Mouse (Mus musculus): ENCODE data around the gene Cacnb1. TPM values are rescaled to one million over a fixed set of nuclear protein-coding genes. Genes with fewer than 3 reads are reported as not detected.

Gene Cacnb1
- 1.6 to 3.5 TPM (median 3.3 TPM) in 3 replicates for total RNA-seq (2017)

DNA sequence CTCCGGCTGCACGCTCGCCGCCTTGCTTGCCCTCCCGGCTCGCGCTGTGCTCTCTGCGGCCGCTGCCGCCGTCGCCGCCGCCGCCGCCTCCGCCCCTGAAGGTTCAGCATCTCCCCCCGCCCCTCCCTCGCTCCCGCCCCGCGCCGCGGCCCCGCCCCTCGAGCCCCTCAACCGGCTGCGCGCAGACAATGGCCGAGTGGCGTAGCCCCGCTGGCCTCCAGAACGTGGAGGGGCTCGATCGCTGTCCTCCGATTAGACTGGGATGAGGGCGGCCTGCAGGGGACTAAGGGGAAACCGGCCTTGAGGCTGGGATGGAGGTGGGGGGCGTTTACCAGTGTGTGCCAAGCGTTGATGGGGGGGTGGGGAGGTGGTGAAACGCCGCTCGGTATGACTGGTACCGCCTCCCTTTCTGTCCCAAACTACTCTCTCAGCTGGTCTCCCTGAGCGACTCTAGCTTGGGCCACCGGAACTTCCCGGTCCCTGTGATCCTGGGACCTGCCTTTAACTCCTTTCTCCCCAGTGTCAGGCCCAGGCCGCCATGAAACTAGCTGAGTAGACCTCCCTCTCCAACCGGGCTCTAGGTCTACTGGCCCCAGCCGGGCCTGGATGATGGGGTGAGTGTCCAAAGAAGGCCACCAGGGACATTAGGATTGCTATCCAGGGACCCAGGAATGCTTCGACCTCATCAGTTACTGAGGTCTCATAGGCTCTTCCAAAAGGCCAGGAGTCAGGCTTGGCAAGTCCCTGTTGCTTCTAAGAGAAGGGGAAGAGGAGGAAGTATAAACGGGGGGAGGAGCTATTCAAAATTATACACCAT is at the start of gene Cacnb1:
Cacnb1 (minus strand) TSS at position 480 of the 817 bp plus-strand sequence.
- 0 out of 2 replicates have a peak, but pooled peaks have one; percentile 19 for ATAC-seq (replicated peaks; ENCODE audit: insufficient number of reproducible peaks, low FRiP score, low TSS enrichment, poor library complexity, severe bottlenecking)

DNA sequence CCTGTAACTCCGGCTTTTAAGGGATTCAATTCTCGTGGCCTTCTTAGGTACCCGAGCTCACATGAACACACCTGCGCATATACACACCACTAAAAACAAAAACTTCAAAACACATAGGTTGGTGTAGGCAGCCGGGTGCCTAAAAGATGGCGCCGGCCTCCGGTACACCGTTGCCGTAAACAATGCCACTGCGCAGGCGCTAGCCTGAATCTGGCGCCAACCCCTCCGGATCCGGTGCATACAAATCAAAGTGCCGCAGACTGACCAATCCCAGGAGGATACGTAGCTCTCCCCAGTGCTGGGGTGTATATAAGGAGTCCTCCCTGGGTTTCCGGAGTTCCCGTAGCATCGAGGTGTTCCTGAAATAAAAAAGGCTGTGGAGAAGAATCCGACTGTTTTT is 44.4 kb upstream of the Cacnb1 start:
- no peak for ATAC-seq (replicated peaks; ENCODE audit: insufficient number of reproducible peaks, low FRiP score, low TSS enrichment, poor library complexity, severe bottlenecking)

DNA sequence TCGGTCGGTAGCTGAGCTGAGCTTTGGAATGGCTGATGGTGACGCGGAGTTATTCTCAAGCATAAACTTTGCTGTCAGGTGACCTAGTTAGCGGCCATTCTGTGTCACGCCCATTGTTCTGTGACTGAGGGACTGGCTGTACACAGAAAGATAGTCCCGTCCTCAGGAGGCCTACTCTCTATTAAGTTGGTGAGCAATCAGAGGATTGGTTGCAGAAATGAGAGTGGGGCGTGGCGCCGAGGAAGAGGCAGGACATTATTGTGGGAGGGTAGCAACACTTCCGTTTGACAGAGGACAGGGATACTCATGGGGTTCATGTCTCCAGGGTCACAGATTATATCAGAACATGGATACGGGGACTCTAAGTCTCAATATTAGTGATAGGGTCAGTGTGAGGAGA is 43.4 kb upstream of the Cacnb1 start:
- no peak for ATAC-seq (replicated peaks; ENCODE audit: insufficient number of reproducible peaks, low FRiP score, low TSS enrichment, poor library complexity, severe bottlenecking)

DNA sequence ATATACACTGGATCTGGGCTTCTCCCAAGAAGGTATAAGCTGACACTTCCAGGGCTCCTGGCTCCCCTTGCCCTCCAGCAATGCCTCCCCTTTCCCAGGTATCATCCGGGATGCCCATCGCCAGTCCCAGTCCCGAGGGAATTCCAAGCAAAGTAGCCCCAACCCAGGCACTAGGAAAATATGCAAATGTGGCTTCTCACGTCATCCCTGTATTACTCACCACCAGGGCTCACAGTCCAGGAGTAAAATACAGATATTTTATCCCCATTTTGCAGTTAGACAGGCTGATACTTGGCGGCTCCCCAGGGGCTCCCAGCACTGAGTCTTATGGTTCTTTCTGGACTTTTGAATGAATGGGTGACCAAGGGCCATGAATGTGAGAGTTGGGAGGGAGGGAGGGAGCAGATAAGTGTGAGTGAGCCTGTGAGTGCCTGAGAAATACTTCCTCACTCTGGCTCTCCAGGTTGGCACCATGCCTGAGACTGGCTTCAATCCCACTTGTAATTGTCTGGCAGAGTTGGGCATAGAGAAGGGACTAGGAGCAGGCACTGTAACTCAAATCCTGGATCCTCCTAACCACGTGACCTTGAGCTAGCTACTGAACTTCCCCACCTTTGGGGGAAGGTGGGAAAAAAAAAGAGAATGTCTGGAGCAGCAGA is 39.2 kb upstream of the Cacnb1 start:
- ATAC-seq (replicated peaks; ENCODE audit: insufficient number of reproducible peaks, low FRiP score, low TSS enrichment, poor library complexity, severe bottlenecking): no peak

DNA sequence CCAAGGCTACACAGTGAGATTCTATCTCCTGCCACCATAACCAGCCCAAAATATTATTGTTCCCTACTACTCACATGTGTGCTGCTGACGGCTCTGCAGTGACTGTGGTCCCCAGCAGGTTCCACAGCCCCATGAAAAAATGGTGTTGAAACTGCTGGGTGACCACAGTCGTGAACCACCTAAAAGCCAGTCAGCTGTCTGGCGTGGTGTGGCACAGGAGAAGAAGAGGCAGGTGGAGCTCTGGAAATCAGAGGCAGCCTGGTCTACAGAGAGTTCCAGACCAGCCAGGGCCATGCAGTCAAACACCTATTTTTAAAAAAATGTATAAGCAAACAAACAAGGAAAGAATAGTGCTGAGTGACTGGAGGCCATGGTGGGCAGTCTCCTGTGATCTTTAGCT is 38.6 kb upstream of the Cacnb1 start:
- ATAC-seq (replicated peaks; ENCODE audit: insufficient number of reproducible peaks, low FRiP score, low TSS enrichment, poor library complexity, severe bottlenecking): no peak

DNA sequence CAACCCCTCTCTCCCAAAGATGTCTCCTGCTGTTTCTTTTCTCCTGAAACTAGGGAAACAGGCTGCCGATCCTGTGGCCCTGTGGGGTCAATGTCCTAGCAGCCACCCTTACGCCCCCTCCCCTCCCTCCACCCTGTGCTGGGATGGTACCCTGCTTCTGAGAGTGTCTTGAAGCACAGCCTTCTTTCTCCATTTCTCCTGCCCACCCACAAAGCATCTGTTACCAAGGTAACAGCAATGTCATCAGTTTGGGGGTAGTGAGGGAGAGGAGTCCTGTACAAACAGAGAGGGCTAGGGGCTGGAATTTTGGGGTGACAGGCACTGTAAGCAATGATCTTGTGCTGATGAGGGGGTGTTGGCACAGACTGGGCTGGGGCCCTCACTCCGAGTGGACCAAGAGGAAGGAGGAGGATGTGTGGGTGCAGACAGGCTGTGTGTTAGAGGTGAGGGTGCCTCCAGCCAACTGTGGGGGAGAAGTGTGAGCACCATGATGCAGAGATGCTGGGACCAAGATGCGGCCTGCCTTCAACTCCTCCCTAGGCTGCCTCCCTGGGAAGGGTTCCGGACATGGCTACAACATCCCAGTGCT is 37.4 kb upstream of the Cacnb1 start:
- no peak for ATAC-seq (replicated peaks; ENCODE audit: insufficient number of reproducible peaks, low FRiP score, low TSS enrichment, poor library complexity, severe bottlenecking)

DNA sequence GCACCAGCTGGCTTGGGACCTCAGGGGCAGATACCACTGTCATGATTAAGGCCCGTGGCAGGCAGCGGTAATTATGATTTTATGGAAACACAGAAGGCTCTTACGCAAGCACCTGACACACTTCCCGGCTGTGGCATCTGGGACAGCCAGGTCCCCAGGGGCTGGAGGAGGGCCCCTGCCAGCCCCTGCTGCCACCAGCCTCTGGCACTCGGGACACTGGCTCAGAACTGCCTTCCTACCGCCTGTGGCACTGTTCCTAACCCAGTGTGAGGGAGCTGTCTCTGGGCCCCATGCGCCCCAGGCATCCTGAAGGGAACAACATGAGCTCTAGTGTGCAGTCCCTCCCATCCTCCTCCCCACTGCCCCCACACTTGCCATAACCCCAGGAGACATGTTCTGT is 36.8 kb upstream of the Cacnb1 start:
- no peak for ATAC-seq (replicated peaks; ENCODE audit: insufficient number of reproducible peaks, low FRiP score, low TSS enrichment, poor library complexity, severe bottlenecking)

DNA sequence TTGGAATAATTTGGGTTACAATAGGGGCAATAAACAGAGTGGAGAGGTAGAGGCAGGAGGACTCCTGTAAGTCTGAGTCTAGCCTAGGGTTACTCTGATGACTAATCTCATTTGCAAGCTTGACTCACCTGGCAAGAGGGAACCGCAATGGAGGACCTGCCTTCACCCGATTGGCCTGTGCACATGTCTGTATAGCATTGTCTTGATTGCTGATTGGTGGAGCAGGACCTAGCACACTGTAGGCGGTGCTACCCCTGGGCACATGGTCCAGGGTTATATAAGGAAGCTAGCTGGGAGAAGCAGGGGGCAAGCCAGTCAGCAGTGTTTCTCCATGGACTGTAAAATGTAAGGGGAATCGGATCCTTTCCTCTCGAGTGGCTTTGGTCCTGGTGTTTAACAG is 35.2 kb upstream of the Cacnb1 start:
- no peak for ATAC-seq (replicated peaks; ENCODE audit: insufficient number of reproducible peaks, low FRiP score, low TSS enrichment, poor library complexity, severe bottlenecking)

DNA sequence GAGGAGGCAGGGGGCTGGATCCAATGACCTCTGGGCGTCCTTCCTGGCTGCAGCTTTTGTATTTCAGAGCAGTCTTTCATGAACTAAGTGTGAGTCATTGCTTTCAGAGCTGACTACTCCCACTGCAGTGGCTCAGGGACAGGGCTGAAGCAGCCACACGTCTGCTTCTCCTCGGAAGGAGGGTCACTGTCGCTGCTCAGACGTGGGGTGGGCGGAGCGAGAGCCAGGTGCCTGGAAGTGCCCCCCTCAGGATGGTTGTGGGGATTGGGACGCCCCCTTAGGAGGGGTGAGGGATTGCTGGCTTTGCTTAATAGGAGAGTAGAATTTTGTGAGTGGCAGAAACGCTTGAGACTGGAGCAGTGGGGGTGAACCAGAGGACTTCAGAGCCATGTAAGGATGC is 34.6 kb upstream of the Cacnb1 start:
- no peak for ATAC-seq (replicated peaks; ENCODE audit: insufficient number of reproducible peaks, low FRiP score, low TSS enrichment, poor library complexity, severe bottlenecking)

DNA sequence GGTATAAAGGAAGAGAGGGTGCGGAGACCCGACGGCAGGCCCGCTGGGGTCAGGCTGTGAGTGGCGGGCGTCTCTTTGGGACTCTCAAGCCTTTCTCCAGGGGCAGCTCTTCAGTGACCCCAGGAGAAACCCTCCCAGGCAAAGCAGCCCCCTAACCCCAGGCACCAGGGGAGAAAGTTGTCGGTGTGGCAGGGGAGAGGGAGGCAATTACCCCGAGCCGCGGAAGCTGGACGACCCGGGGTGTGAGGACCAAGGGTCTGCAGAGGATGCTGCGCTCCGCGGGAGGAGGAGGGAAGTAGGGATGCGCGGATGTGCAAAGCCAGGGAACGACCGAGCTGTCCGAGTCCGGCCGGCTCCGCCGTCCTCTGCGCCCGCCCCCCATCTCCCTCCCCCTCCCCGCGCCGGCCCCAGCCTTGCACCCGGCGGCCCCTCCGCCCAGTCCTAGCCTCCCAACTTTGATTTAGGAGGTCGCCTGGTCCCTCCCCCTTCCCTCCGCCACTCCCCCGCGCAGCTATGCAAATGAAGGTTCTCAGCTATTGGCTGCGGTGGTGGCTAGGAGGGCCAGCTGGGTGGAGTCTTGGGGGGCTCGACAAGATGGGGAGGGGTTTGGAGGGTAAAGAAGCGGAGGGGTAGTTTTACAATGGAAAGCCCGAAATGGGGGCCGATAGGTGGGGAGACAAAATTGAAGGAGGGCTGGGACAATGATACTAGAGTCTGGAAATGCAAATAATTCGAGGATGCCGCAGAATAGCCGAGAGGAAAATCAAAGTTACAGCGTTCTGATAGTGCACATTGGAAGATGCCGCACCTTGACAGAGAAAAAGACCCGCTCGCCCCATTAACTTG is 30.4 kb upstream of the Cacnb1 start, which contains the start of gene Stac2:
Stac2 (minus strand) TSS at position 474 of the 846 bp plus-strand sequence.
- ATAC-seq (replicated peaks; ENCODE audit: insufficient number of reproducible peaks, low FRiP score, low TSS enrichment, poor library complexity, severe bottlenecking): no peak

DNA sequence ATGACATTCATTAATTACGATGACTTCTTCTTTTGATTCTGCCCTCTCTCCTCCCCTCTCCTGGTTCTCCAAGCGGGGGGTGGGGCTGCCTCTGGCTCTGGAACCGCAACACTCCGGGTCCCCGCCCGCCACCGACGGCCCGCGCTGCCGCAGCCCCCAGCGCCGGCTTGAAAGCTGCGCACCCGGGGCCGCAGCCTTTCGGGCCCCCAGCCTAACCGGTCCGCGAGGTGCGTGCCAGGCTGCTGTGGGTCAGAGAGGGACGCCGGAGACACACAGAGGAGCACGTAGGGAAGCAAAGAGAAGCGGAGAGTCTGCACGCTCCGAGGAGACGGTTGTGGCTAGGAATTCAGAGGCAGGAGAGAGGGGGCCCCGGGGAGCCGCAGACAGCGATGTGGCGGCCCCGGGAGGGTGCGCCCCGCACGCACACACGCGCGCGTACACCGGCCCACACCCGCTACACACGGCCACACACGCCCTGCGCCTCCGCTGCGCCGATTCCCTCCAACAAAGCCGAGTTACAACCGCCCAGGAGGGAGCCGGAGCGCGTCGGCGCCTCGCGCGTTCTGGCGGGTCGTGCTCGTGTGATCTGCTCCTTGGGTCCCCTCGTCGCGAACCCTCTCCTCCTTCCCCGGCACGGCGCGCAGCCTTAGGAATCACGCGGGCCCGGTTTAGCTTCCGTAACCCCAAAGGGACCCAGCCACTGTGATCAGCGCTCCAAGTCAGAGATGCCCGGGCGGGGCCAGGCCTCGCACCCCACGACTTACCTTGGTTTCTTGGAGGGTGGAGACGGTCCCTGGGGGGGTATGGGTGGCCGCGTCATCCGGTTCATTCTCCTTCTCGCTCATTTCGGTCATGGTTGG is 29.5 kb upstream of the Cacnb1 start:
- ATAC-seq (replicated peaks; ENCODE audit: insufficient number of reproducible peaks, low FRiP score, low TSS enrichment, poor library complexity, severe bottlenecking): 0 out of 2 replicates have a peak, but pooled peaks have one; percentile 5

DNA sequence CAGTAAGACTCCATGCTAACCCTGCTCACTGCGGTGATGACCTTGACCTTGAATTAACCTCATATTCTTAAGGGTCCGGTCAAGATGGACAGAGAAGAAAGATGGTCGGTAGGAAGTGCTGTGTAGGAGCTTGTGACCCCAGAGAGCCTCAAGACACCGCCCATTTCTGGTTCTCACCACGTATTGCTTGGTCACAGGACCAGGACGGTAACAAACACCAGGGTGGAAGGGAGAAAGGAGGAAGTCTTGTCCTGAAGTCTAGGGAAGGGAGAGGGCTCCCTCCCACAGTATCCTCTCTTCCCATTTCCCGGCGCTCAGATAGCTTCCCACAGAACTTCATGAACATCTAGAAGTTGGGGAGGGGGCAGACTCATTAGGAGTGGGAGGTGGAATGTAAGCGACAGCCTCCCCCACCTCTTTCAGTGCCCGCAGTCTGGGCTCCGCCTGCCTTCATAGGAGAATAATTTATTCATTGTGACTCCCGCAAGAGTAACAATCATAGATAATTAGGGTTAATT is 28.8 kb upstream of the Cacnb1 start:
- no peak for ATAC-seq (replicated peaks; ENCODE audit: insufficient number of reproducible peaks, low FRiP score, low TSS enrichment, poor library complexity, severe bottlenecking)

DNA sequence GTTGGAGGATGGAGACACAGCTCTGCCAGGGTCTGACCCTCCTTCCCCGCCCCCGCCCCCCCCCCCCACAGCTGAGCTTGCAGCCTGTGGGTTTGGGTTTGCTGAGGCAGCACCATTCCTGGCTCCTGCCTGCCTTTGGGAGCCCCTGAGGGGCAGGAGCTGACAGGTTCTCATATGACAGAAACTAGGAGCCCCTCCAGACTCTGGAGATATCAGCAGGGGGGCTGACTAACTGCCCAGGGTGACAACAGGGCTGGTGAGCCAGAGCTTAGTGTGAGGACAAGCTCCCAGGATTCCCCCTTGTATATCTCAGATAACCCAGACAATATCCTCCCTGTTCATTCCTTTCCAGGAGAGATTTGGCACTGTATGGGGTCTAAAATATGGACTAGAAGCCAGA is 28.1 kb upstream of the Cacnb1 start:
- no peak for ATAC-seq (replicated peaks; ENCODE audit: insufficient number of reproducible peaks, low FRiP score, low TSS enrichment, poor library complexity, severe bottlenecking)

DNA sequence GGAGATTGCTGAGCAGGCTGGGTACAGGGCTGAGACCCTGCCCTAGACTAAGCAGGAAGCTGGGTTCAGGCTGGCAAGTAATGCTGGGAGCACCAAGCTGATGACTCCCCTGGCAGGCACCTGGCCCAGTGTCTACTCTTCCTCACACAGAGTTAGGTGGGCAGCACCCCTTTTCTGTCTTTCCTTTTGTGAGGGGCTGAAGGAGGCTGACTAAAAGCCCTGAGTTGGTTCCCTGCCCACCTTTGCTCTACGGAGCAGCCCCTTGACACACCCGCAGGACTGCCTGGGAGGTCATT is 27.6 kb upstream of the Cacnb1 start:
- ATAC-seq (replicated peaks; ENCODE audit: insufficient number of reproducible peaks, low FRiP score, low TSS enrichment, poor library complexity, severe bottlenecking): no peak

DNA sequence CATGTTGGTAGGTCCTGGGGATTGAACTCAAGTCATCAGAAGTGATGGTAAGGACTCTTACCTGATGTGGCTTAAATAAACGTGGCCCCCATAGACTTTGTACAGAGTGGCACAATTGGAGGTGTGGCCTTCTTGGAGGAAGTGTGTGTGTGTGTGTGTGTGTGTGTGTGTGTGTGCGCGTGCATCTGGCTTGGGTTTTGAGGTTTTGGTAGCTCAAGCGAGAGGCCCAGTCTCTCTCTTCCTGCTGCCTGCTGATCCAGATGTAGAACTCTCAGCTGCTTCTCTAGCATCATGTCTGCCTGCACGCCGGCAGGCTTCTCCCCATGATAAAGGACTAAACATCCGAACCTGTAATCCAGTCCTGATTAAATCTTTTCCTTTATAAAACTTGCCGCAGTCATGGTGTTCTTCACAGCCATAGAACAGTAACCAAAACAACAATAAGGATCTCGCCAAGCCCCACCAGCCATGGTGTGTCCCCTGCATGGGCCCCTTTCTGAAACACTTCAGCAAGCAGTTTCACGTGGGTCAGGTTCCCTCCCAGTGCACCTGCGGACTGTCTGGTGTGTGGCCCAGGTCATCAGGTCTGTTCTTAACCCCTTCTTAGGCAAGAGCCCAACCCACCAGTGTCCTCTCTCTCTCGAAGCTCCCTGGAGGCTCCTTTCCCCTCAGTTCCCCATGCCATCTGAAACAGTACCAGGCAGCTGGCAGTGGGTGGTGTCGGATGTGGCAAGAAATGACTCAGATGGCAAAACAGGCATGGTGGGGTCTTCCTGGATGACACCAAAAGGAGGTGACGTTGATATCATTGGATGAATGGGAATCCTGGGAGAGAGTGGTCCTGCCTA is 27.1 kb upstream of the Cacnb1 start:
- ATAC-seq (replicated peaks; ENCODE audit: insufficient number of reproducible peaks, low FRiP score, low TSS enrichment, poor library complexity, severe bottlenecking): no peak

DNA sequence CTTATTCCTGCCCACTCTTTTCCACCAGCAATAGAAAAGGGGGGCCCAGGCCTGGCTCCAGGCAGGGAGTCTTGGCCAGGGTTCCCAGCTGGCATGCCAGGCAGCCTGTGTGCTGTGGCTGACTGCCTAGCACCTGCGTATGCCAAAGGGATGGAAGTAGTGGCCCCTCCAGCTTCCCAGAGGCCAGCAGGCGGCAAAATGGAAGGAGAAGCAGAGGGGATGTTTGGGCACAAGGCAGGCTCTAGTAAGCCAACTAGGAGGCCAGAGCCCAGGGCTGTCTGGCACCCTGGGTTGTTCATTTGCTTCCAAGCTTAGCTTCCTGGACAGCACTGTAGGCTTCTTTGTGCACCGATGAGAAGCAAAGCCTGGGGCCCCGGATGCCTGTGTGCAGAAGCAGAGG is 24.9 kb upstream of the Cacnb1 start:
- no peak for ATAC-seq (replicated peaks; ENCODE audit: insufficient number of reproducible peaks, low FRiP score, low TSS enrichment, poor library complexity, severe bottlenecking)

DNA sequence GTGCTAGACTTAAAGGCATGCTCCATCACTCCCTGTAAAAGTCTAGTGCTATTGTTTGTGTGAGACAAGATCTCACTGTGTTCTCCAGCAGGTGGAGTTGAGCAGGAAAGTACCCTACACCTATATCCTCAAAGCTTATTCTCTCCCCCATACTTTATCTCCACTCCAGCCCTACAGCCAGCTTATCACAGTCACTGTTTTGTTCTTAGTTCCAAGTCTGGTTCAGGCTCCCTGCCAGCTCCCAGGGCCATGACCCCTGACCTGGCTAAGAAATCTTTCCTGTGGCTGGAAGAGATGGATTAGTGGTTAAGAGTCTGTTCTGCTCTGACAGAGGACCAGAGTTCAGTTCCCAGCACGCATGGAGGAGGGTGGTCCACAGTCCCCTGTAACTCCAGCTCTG is 23.6 kb upstream of the Cacnb1 start:
- ATAC-seq (replicated peaks; ENCODE audit: insufficient number of reproducible peaks, low FRiP score, low TSS enrichment, poor library complexity, severe bottlenecking): no peak
